Mouse (Mus musculus): ENCODE measurements around the gene Tmem121. TPM values are rescaled to one million over a fixed set of nuclear protein-coding genes. Genes with fewer than 3 reads are reported as not detected.
"Not testable (repeated sequence)": the region's sequence is repeated elsewhere in the genome, so short reads cannot be mapped to it uniquely, and the experiment has no call there.

Gene Tmem121
- polyA plus RNA-seq, 1 experiment from 2014 or later: 28.9 TPM

- DNase-seq (ENCODE audit: low spot score): no peak
- no peak for ATAC-seq
- H3K4me2 ChIP-seq (ENCODE audit: low read length): no peak overlapping the region
- no peaks in the 10 kb centered on the region for H3K9me3 ChIP-seq (replicated peaks; ENCODE audit: control insufficient read depth, low read length)
- 71% methylated on average over 2 of the region's 2 CpGs for WGBS
- peaks cover 30% of the 10 kb centered on the region for H3K36me3 ChIP-seq (ENCODE audit: control insufficient read depth, insufficient read depth, low read length)
- no peaks in the 10 kb centered on the region for H3K4me1 ChIP-seq (ENCODE audit: control insufficient read depth, insufficient read depth, low read length)
- H3K9ac ChIP-seq (ENCODE audit: low read length): no peak overlapping the region
- H3K27me3 ChIP-seq (replicated peaks; ENCODE audit: control insufficient read depth, insufficient read depth, low read length): no peaks in the 10 kb centered on the region
- no peak overlapping the region for H3K4me3 ChIP-seq (ENCODE audit: low read depth, low read length)
- no peak overlapping the region for H3K27ac ChIP-seq (ENCODE audit: low read depth, low read length)
Measured at GRCm38 (mm10) chr12:113193423-113193822, 7.7 kb downstream of the Tmem121 start.

GRCm38 (mm10) chr12:113199132-113199531 lies 13.4 kb downstream of the Tmem121 start:
- not testable (repeated sequence) for H3K4me1 ChIP-seq (ENCODE audit: control insufficient read depth, insufficient read depth, low read length); H3K27ac ChIP-seq (ENCODE audit: low read depth, low read length); H3K9me3 ChIP-seq (replicated peaks; ENCODE audit: control insufficient read depth, low read length); DNase-seq (ENCODE audit: low spot score); H3K4me2 ChIP-seq (ENCODE audit: low read length); H3K36me3 ChIP-seq (ENCODE audit: control insufficient read depth, insufficient read depth, low read length); ATAC-seq; H3K27me3 ChIP-seq (replicated peaks; ENCODE audit: control insufficient read depth, insufficient read depth, low read length); H3K4me3 ChIP-seq (ENCODE audit: low read depth, low read length); H3K9ac ChIP-seq (ENCODE audit: low read length)
- 93% methylated on average over 3 of the region's 6 CpGs for WGBS

- Histone ChIP-seq H3K9me3 (replicated peaks; ENCODE audit: control insufficient read depth, low read length) (no peaks in the 10 kb centered on the region), H3K9ac (ENCODE audit: low read length) (no peak overlapping the region), H3K4me3 (ENCODE audit: low read depth, low read length) (no peak overlapping the region), H3K36me3 (ENCODE audit: control insufficient read depth, insufficient read depth, low read length) (no peaks in the 10 kb centered on the region), H3K4me2 (ENCODE audit: low read length) (no peak overlapping the region), H3K27me3 (replicated peaks; ENCODE audit: control insufficient read depth, insufficient read depth, low read length) (no peaks in the 10 kb centered on the region), H3K4me1 (ENCODE audit: control insufficient read depth, insufficient read depth, low read length) (no peaks in the 10 kb centered on the region), H3K27ac (ENCODE audit: low read depth, low read length) (no peak overlapping the region)
- ATAC-seq: no peak
- WGBS: 92% methylated on average over 4 of the region's 4 CpGs
- no peak for DNase-seq (ENCODE audit: low spot score)
Measured at GRCm38 (mm10) chr12:113201301-113201700, 15.6 kb downstream of the Tmem121 start.

- no peak overlapping the region for H3K4me2 ChIP-seq (ENCODE audit: low read length)
- H3K27me3 ChIP-seq (replicated peaks; ENCODE audit: control insufficient read depth, insufficient read depth, low read length): no peaks in the 10 kb centered on the region
- no peak overlapping the region for H3K4me3 ChIP-seq (ENCODE audit: low read depth, low read length)
- no peak overlapping the region for H3K27ac ChIP-seq (ENCODE audit: low read depth, low read length)
- no peaks in the 10 kb centered on the region for H3K9me3 ChIP-seq (replicated peaks; ENCODE audit: control insufficient read depth, low read length)
- ATAC-seq: no peak
- no peak for DNase-seq (ENCODE audit: low spot score)
- H3K36me3 ChIP-seq (ENCODE audit: control insufficient read depth, insufficient read depth, low read length): no peaks in the 10 kb centered on the region
- H3K4me1 ChIP-seq (ENCODE audit: control insufficient read depth, insufficient read depth, low read length): no peaks in the 10 kb centered on the region
- no peak overlapping the region for H3K9ac ChIP-seq (ENCODE audit: low read length)
Measured at GRCm38 (mm10) chr12:113202008-113202407, 16.3 kb downstream of the Tmem121 start.

- DNase-seq (ENCODE audit: low spot score) (no peak), ATAC-seq (no peak)
- Histone ChIP-seq H3K27me3 (replicated peaks; ENCODE audit: control insufficient read depth, insufficient read depth, low read length) (no peaks in the 10 kb centered on the region), H3K4me3 (ENCODE audit: low read depth, low read length) (no peak overlapping the region), H3K4me1 (ENCODE audit: control insufficient read depth, insufficient read depth, low read length) (no peaks in the 10 kb centered on the region), H3K36me3 (ENCODE audit: control insufficient read depth, insufficient read depth, low read length) (no peaks in the 10 kb centered on the region), H3K4me2 (ENCODE audit: low read length) (no peak overlapping the region), H3K27ac (ENCODE audit: low read depth, low read length) (no peak overlapping the region), H3K9ac (ENCODE audit: low read length) (no peak overlapping the region), H3K9me3 (replicated peaks; ENCODE audit: control insufficient read depth, low read length) (no peaks in the 10 kb centered on the region)
- 75% methylated on average over 7 of the region's 7 CpGs for WGBS
Measured at GRCm38 (mm10) chr12:113203522-113203921, 17.8 kb downstream of the Tmem121 start.

GRCm38 (mm10) chr12:113205251-113205942 lies 19.7 kb downstream of the Tmem121 start:
- WGBS: 89% methylated on average over 7 of the region's 7 CpGs
- no peak for DNase-seq (ENCODE audit: low spot score)

GRCm38 (mm10) chr12:113207737-113208136 lies 22.0 kb downstream of the Tmem121 start:
- H3K27ac ChIP-seq (ENCODE audit: low read depth, low read length): no peak overlapping the region
- 78% methylated on average over 6 of the region's 6 CpGs for WGBS
- DNase-seq (ENCODE audit: low spot score) (no peak), ATAC-seq (no peak)
- H3K4me2 ChIP-seq (ENCODE audit: low read length): no peak overlapping the region
- no peaks in the 10 kb centered on the region for H3K9me3 ChIP-seq (replicated peaks; ENCODE audit: control insufficient read depth, low read length)
- H3K36me3 ChIP-seq (ENCODE audit: control insufficient read depth, insufficient read depth, low read length): no peaks in the 10 kb centered on the region
- H3K27me3 ChIP-seq (replicated peaks; ENCODE audit: control insufficient read depth, insufficient read depth, low read length): no peaks in the 10 kb centered on the region
- H3K4me3 ChIP-seq (ENCODE audit: low read depth, low read length): no peak overlapping the region
- H3K4me1 ChIP-seq (ENCODE audit: control insufficient read depth, insufficient read depth, low read length): no peaks in the 10 kb centered on the region
- H3K9ac ChIP-seq (ENCODE audit: low read length): no peak overlapping the region

More at GRCm38 (mm10) chr12:113205251-113205942, 19.7 kb downstream of the Tmem121 start:
- H3K4me2 ChIP-seq (ENCODE audit: low read length): no peak overlapping the region
- H3K36me3 ChIP-seq (ENCODE audit: control insufficient read depth, insufficient read depth, low read length): no peaks in the 10 kb centered on the region
- no peak overlapping the region for H3K9ac ChIP-seq (ENCODE audit: low read length)
- H3K4me1 ChIP-seq (ENCODE audit: control insufficient read depth, insufficient read depth, low read length): no peaks in the 10 kb centered on the region
- H3K27me3 ChIP-seq (replicated peaks; ENCODE audit: control insufficient read depth, insufficient read depth, low read length): no peaks in the 10 kb centered on the region
- no peak overlapping the region for H3K27ac ChIP-seq (ENCODE audit: low read depth, low read length)
- H3K9me3 ChIP-seq (replicated peaks; ENCODE audit: control insufficient read depth, low read length): no peaks in the 10 kb centered on the region
- no peak overlapping the region for H3K4me3 ChIP-seq (ENCODE audit: low read depth, low read length)
- no peak for ATAC-seq

- no peak overlapping the region for H3K4me3 ChIP-seq (ENCODE audit: low read depth, low read length)
- DNase-seq (ENCODE audit: low spot score) (no peak), ATAC-seq (no peak)
Measured at GRCm38 (mm10) chr12:113210586-113211378, 25.1 kb downstream of the Tmem121 start.

GRCm38 (mm10) chr12:113211772-113212171 lies 26.0 kb downstream of the Tmem121 start:
- no peak for DNase-seq (ENCODE audit: low spot score)
- H3K4me3 ChIP-seq (ENCODE audit: low read depth, low read length): no peak overlapping the region
- WGBS: 94% methylated on average over 5 of the region's 5 CpGs
- no peaks in the 10 kb centered on the region for H3K4me1 ChIP-seq (ENCODE audit: control insufficient read depth, insufficient read depth, low read length)
- ATAC-seq: no peak
- H3K9ac ChIP-seq (ENCODE audit: low read length): no peak overlapping the region
- H3K4me2 ChIP-seq (ENCODE audit: low read length): no peak overlapping the region
- no peaks in the 10 kb centered on the region for H3K36me3 ChIP-seq (ENCODE audit: control insufficient read depth, insufficient read depth, low read length)
- no peaks in the 10 kb centered on the region for H3K27me3 ChIP-seq (replicated peaks; ENCODE audit: control insufficient read depth, insufficient read depth, low read length)
- no peak overlapping the region for H3K27ac ChIP-seq (ENCODE audit: low read depth, low read length)
- no peaks in the 10 kb centered on the region for H3K9me3 ChIP-seq (replicated peaks; ENCODE audit: control insufficient read depth, low read length)

More at GRCm38 (mm10) chr12:113210586-113211378, 25.1 kb downstream of the Tmem121 start:
- Histone ChIP-seq H3K9ac (ENCODE audit: low read length) (no peak overlapping the region), H3K4me2 (ENCODE audit: low read length) (no peak overlapping the region), H3K36me3 (ENCODE audit: control insufficient read depth, insufficient read depth, low read length) (no peaks in the 10 kb centered on the region), H3K27me3 (replicated peaks; ENCODE audit: control insufficient read depth, insufficient read depth, low read length) (no peaks in the 10 kb centered on the region), H3K27ac (ENCODE audit: low read depth, low read length) (no peak overlapping the region), H3K4me1 (ENCODE audit: control insufficient read depth, insufficient read depth, low read length) (no peaks in the 10 kb centered on the region), H3K9me3 (replicated peaks; ENCODE audit: control insufficient read depth, low read length) (no peaks in the 10 kb centered on the region)
- 87% methylated on average over 17 of the region's 17 CpGs for WGBS
